In genomic region chr2:156990727-156991431, GRCm38 (mm10) we compare ENCODE assay signal across 8 mouse cellular contexts. TPM values are rescaled to one million over a fixed set of nuclear protein-coding genes. Genes with fewer than 3 reads are reported as not detected.
A peak's percentile ranks its signal among the peaks of the same experiment; 100 is the strongest.
DNase-seq lines count a peak whose midpoint lies in the region; ATAC-seq lines count a peak whose summit lies in the region.

No protein-coding gene starts in this region.

- H3K36me3 ChIP-seq in hindbrain, embryonic 11.5 days (ENCODE audit: control insufficient read depth, insufficient read depth, low read length) = no peaks in the 10 kb centered on the region
- peaks cover 17% of the 10 kb centered on the region for H3K36me3 ChIP-seq in limb, embryonic 13.5 days

- 4% methylated on average over 16 of the region's 16 CpGs for WGBS in hindbrain, embryonic 11.5 days
- 4% methylated on average over 16 of the region's 16 CpGs for WGBS in limb, embryonic 13.5 days

- H3K4me2 ChIP-seq in hindbrain, embryonic 11.5 days (replicated peaks; ENCODE audit: low read depth, low read length) = peak overlapping the region; percentile 87
- peak overlapping the region; percentile 93 for H3K4me2 ChIP-seq in limb, embryonic 13.5 days (replicated peaks)

- H3K4me1 ChIP-seq in hindbrain, embryonic 11.5 days (replicated peaks; ENCODE audit: control insufficient read depth, insufficient read depth, low read length) = peaks cover 4% of the 10 kb centered on the region
- H3K4me1 ChIP-seq in limb, embryonic 13.5 days = peaks cover 11% of the 10 kb centered on the region

- ATAC-seq in cerebellum, adult (ENCODE audit: insufficient number of reproducible peaks, low FRiP score, low TSS enrichment) = no peak
- no peak for ATAC-seq in hindbrain, embryonic 11.5 days (ENCODE audit: low FRiP score)
- no peak for ATAC-seq in limb, embryonic 13.5 days (ENCODE audit: low FRiP score, low read depth)

- peak; percentile 49 for DNase-seq in cerebellum, adult 11 months
- DNase-seq in 3T3-L1 (ENCODE audit: low read depth, low spot score) = peak; percentile 44
- DNase-seq in cerebellum, adult 9-11 months = peak; percentile 69
- DNase-seq in hindbrain, embryonic 11.5 days (ENCODE audit: low spot score) = no peak
- peak; percentile 62 for DNase-seq in retina, adult 2 months (ENCODE audit: low read depth, low spot score)
- DNase-seq in spleen, postnatal 36 days (ENCODE audit: low spot score in 2 of 2) = no peak

- no peak overlapping the region; the same call in 1 of the 2 replicates for H3K9ac ChIP-seq in hindbrain, embryonic 11.5 days (ENCODE audit: low read depth, low read length)
- H3K9ac ChIP-seq in limb, embryonic 13.5 days = peak overlapping the region; percentile 92

- peak overlapping the region; percentile 80 for H3K4me3 ChIP-seq in hindbrain, embryonic 11.5 days (ENCODE audit: low read depth, low read length)
- H3K4me3 ChIP-seq in limb, embryonic 13.5 days = peak overlapping the region; percentile 87

- H3K27ac ChIP-seq in hindbrain, embryonic 11.5 days (ENCODE audit: low read depth, low read length) = no peak overlapping the region
- H3K27ac ChIP-seq in limb, embryonic 13.5 days = no peak overlapping the region

- H3K9me3 ChIP-seq in hindbrain, embryonic 11.5 days (ENCODE audit: control insufficient read depth, low read length) = no peaks in the 10 kb centered on the region
- no peaks in the 10 kb centered on the region for H3K9me3 ChIP-seq in limb, embryonic 13.5 days

- H3K27me3 ChIP-seq in hindbrain, embryonic 11.5 days (ENCODE audit: control insufficient read depth, insufficient read depth, low read length) = no peaks in the 10 kb centered on the region
- H3K27me3 ChIP-seq in limb, embryonic 13.5 days = no peaks in the 10 kb centered on the region

RNA-seq across cellular contexts. Expression of gene Ndrg3, which starts 1.0 kb away (rescaled TPM):
- polyA plus RNA-seq in hindbrain, embryonic 11.5 days (2014; fragmentation: Nextera tagmentation; extraction: Ambion mirVana) = 48.2 and 50.2 TPM in 2 replicates
- polyA plus RNA-seq in limb, embryonic 13.5 days (2015; fragmentation: Nextera tagmentation; extraction: Ambion mirVana) = 44.7 and 48.6 TPM in 2 replicates

RNA-seq across cellular contexts. Expression of gene Dsn1, which starts 16.1 kb away (rescaled TPM):
- 42.1 and 44.7 TPM in 2 replicates for polyA plus RNA-seq in hindbrain, embryonic 11.5 days (2014; fragmentation: Nextera tagmentation; extraction: Ambion mirVana)
- polyA plus RNA-seq in limb, embryonic 13.5 days (2015; fragmentation: Nextera tagmentation; extraction: Ambion mirVana) = 42.3 TPM in 2 replicates

Comparison
In these comparisons a context has a peak if more than half of its experiments do, and no peak if none do; other contexts are left out.
1. DNase-seq: peak in cerebellum, adult 11 months (single experiment), 3T3-L1 (single experiment), cerebellum, adult 9-11 months (single experiment) and retina, adult 2 months (single experiment); none in hindbrain, embryonic 11.5 days (single experiment) and spleen, postnatal 36 days (0 of 2).